Mouse (Mus musculus) activated CD4-positive, CD25-positive, alpha-beta regulatory T cell, adult 4 months (primary cell): ENCODE data around the gene Gm12166. TPM values are rescaled to one million over a fixed set of nuclear protein-coding genes. Genes with fewer than 3 reads are reported as not detected.
A peak's percentile ranks its signal among the peaks of the same experiment; 100 is the strongest.

Experiments
- ATAC-seq: one replicate; pipeline ENCODE4 v1.8.0; 2017
- polyA plus RNA-seq, 2 experiments: library from polyadenylated mRNA; unstranded; fragments of 100-300 nt; shearing (Covaris generic); gene quantifications; one replicate each; pipeline ENCODE4 v1.2.1; 2017

Gene Gm12166
- polyA plus RNA-seq, 2 experiments from 2014 or later = 19.9 to 53.2 TPM

GRCm38 (mm10) chr11:46073061-46073849 lies 21.1 kb upstream of the Gm12166 start:
- ATAC-seq = no peak

- no peak for ATAC-seq
Observed at GRCm38 (mm10) chr11:46072466-46073060, 20.4 kb upstream of the Gm12166 start.

- no peak for ATAC-seq
Observed at GRCm38 (mm10) chr11:46070789-46071188, 18.7 kb upstream of the Gm12166 start.

- ATAC-seq = no peak
Observed at GRCm38 (mm10) chr11:46070161-46070560, 18.0 kb upstream of the Gm12166 start.

- ATAC-seq = no peak
Observed at GRCm38 (mm10) chr11:46069408-46070003, 17.4 kb upstream of the Gm12166 start.

GRCm38 (mm10) chr11:46068756-46069407 lies 16.8 kb upstream of the Gm12166 start:
- ATAC-seq = peak; percentile 27

GRCm38 (mm10) chr11:46067371-46068060 lies 15.4 kb upstream of the Gm12166 start:
- ATAC-seq = no peak

GRCm38 (mm10) chr11:46065201-46066011 lies 13.3 kb upstream of the Gm12166 start:
- ATAC-seq = no peak

- no peak for ATAC-seq
Observed at GRCm38 (mm10) chr11:46064767-46065166, 12.6 kb upstream of the Gm12166 start.

GRCm38 (mm10) chr11:46062993-46063731 lies 11.0 kb upstream of the Gm12166 start:
- ATAC-seq = no peak

GRCm38 (mm10) chr11:46062569-46062968 lies 10.4 kb upstream of the Gm12166 start:
- ATAC-seq = no peak

GRCm38 (mm10) chr11:46061776-46062445 lies 9.8 kb upstream of the Gm12166 start:
- no peak for ATAC-seq

GRCm38 (mm10) chr11:46060651-46061020 lies 8.5 kb upstream of the Gm12166 start:
- no peak for ATAC-seq

- ATAC-seq = peak; percentile 36
Observed at GRCm38 (mm10) chr11:46059887-46060650, 7.9 kb upstream of the Gm12166 start.

GRCm38 (mm10) chr11:46058916-46059315 lies 6.8 kb upstream of the Gm12166 start:
- ATAC-seq = peak; percentile 34

- no peak for ATAC-seq
Observed at GRCm38 (mm10) chr11:46058011-46058410, 5.9 kb upstream of the Gm12166 start.

GRCm38 (mm10) chr11:46056770-46057411 lies 4.8 kb upstream of the Gm12166 start:
- no peak for ATAC-seq

GRCm38 (mm10) chr11:46055896-46056769 lies 4.0 kb upstream of the Gm12166 start, which contains the start of gene Adam19:
Gene Adam19, plus strand, starts transcription at chr11:46055992.
- peak; percentile 13 for ATAC-seq
